Mouse (Mus musculus) erythroblast, adult 5-6 weeks (primary cell): Measurements from ENCODE around the gene Git2. TPM values are rescaled to one million over a fixed set of nuclear protein-coding genes. Genes with fewer than 3 reads are reported as not detected.

Experiments
- ATAC-seq: replicated peaks from 2 replicates; pipeline ENCODE4 v1.8.0; 2016; ENCODE audit warnings: moderate number of reproducible peaks, mild to moderate bottlenecking, moderate TSS enrichment, inconsistent platforms; ENCODE audit not compliant: poor library complexity, low FRiP score, severe bottlenecking
- total RNA-seq, 2 experiments: library from RNA; stranded (forward) in 1 of 2; stranded (reverse) in 1 of 2; fragments of 150-400 nt in 1 of 2; fragments of 200-764, 138-1000 nt in 1 of 2; gene quantifications; 2 replicates each; pipeline versions ENCODE4 v1.2.3 to v1.2.4; 2015 to 2017; ENCODE audit warnings: low replicate concordance in 2 of 2

Gene Git2
- total RNA-seq, 2 experiments from 2014 or later: 20.7 to 70.1 TPM

- ATAC-seq: no peak
Measured at GRCm38 (mm10) chr5:114731498-114731897, 43.8 kb downstream of the Git2 start.

GRCm38 (mm10) chr5:114730129-114730528, 45.2 kb downstream of the Git2 start:
- ATAC-seq: no peak

GRCm38 (mm10) chr5:114728160-114728559, 47.2 kb downstream of the Git2 start:
- ATAC-seq: no peak

- no peak for ATAC-seq
Measured at GRCm38 (mm10) chr5:114722846-114723245, 52.5 kb downstream of the Git2 start.

- no peak for ATAC-seq
Measured at GRCm38 (mm10) chr5:114721969-114722368, 53.3 kb downstream of the Git2 start.

GRCm38 (mm10) chr5:114720784-114721183, 54.5 kb downstream of the Git2 start:
- ATAC-seq: no peak

- no peak for ATAC-seq
Measured at GRCm38 (mm10) chr5:114719928-114720270, 55.4 kb downstream of the Git2 start.

- ATAC-seq: no peak
Measured at GRCm38 (mm10) chr5:114719003-114719927, 56.1 kb downstream of the Git2 start.

GRCm38 (mm10) chr5:114718483-114718882, 56.8 kb downstream of the Git2 start:
- no peak for ATAC-seq

GRCm38 (mm10) chr5:114717937-114718336, 57.4 kb downstream of the Git2 start:
- ATAC-seq: no peak

- no peak for ATAC-seq
Measured at GRCm38 (mm10) chr5:114717292-114717691, 58.0 kb downstream of the Git2 start.

GRCm38 (mm10) chr5:114714551-114714950, 60.8 kb downstream of the Git2 start:
- no peak for ATAC-seq

GRCm38 (mm10) chr5:114709357-114709756, 66.0 kb downstream of the Git2 start:
- ATAC-seq: no peak

- no peak for ATAC-seq
Measured at GRCm38 (mm10) chr5:114708491-114708890, 66.8 kb downstream of the Git2 start.

- peak; percentile 90 for ATAC-seq
Measured at GRCm38 (mm10) chr5:114707265-114708068, 67.8 kb downstream of the Git2 start, which contains the start of gene Tchp. TSS of gene Tchp (plus strand) at chr5:114707760.

- peak; percentile 46 for ATAC-seq
Measured at GRCm38 (mm10) chr5:114702403-114703392, 72.6 kb downstream of the Git2 start.

GRCm38 (mm10) chr5:114699015-114699414, 76.3 kb downstream of the Git2 start:
- no peak for ATAC-seq

- ATAC-seq: no peak
Measured at GRCm38 (mm10) chr5:114698044-114698746, 77.1 kb downstream of the Git2 start.

GRCm38 (mm10) chr5:114696939-114697338, 78.4 kb downstream of the Git2 start:
- no peak for ATAC-seq
